ENCODE assay signal across 13 mouse cellular contexts in genomic region chr1:191008707-191009106, GRCm38 (mm10). TPM values are rescaled to one million over a fixed set of nuclear protein-coding genes. Genes with fewer than 3 reads are reported as not detected.
DNase-seq lines count a peak whose midpoint lies in the region; ATAC-seq and TF ChIP-seq lines count a peak whose summit lies in the region.
"Had no signal": no experiment of that assay in that cellular context is flagged by ENCODE, and none has a peak within 500 bp of the region (broad histone marks: within the 10 kb centered on the region; RNA-seq: fewer than 3 reads in every experiment).

No protein-coding gene starts in this region.

- ATAC-seq in intestine, postnatal 0 days: no peak
- ATAC-seq in intestine, embryonic 16.5 days: no peak
- ATAC-seq in forebrain, embryonic 11.5 days (replicated peaks; ENCODE audit: low FRiP score): no peak
- ATAC-seq in monocyte, adult 5-6 weeks (replicated peaks; ENCODE audit: insufficient number of reproducible peaks, low FRiP score, low TSS enrichment, poor library complexity, severe bottlenecking): no peak

- TF ChIP-seq CTCF in intestine, postnatal 0 days (IDR thresholded peaks at IDR 0.05; ENCODE audit: low read depth): peak; percentile 57
- TF ChIP-seq CTCF in brain, embryonic 14.5 days (IDR thresholded peaks at IDR 0.05; ENCODE audit: borderline replicate concordance, extremely low read depth, insufficient read depth, insufficient read length): peak; percentile 23; the same call in 1 of the 2 replicates

- 95% methylated on average over 5 of the region's 5 CpGs for WGBS in intestine, postnatal 0 days
- WGBS in intestine, embryonic 16.5 days: 94% methylated on average over 5 of the region's 5 CpGs
- 97% methylated on average over 5 of the region's 5 CpGs for WGBS in forebrain, embryonic 11.5 days

- H3K9ac ChIP-seq in intestine, postnatal 0 days (ENCODE audit: low read depth, low read length): no peak overlapping the region
- H3K9ac ChIP-seq in intestine, embryonic 16.5 days (ENCODE audit: low read depth, low read length): no peak overlapping the region
- no peak overlapping the region for H3K9ac ChIP-seq in forebrain, embryonic 11.5 days (ENCODE audit: low read length)
- H3K9ac ChIP-seq: heart, embryonic 15.5 days had no signal

- no peak overlapping the region for H3K4me2 ChIP-seq in intestine, postnatal 0 days (replicated peaks; ENCODE audit: low read depth)
- H3K4me2 ChIP-seq in intestine, embryonic 16.5 days (ENCODE audit: low read depth, low read length): no peak overlapping the region
- no peak overlapping the region for H3K4me2 ChIP-seq in forebrain, embryonic 11.5 days (ENCODE audit: low read depth, low read length, severe bottlenecking)
- H3K4me2 ChIP-seq: heart, embryonic 15.5 days had no signal

- H3K4me1 ChIP-seq in intestine, postnatal 0 days (replicated peaks; ENCODE audit: control insufficient read depth, insufficient read depth, low read length): no peaks in the 10 kb centered on the region
- no peaks in the 10 kb centered on the region for H3K4me1 ChIP-seq in intestine, embryonic 16.5 days (ENCODE audit: control insufficient read depth, insufficient read depth, low read length)
- no peaks in the 10 kb centered on the region for H3K4me1 ChIP-seq in forebrain, embryonic 11.5 days (replicated peaks; ENCODE audit: control insufficient read depth, insufficient read depth, low read length)
- H3K4me1 ChIP-seq: heart, embryonic 15.5 days had no signal

- peak; percentile 32 for DNase-seq in thymus, postnatal 14 days
- no peak for DNase-seq in thymus, adult 18-20 months
- no peak for DNase-seq in brain, embryonic 14.5 days (ENCODE audit: low read depth)
- DNase-seq in urinary bladder, postnatal 25 days (ENCODE audit: low spot score): no peak
- DNase-seq in forebrain, embryonic 11.5 days (ENCODE audit: low spot score): no peak
- DNase-seq: kidney, adult 11 months; layer of hippocampus, postnatal 36 days had no signal

- no peak overlapping the region for H3K27ac ChIP-seq in intestine, postnatal 0 days (ENCODE audit: low read depth, low read length)
- no peak overlapping the region for H3K27ac ChIP-seq in intestine, embryonic 16.5 days (ENCODE audit: low read length)
- H3K27ac ChIP-seq in forebrain, embryonic 11.5 days (ENCODE audit: low read depth, low read length): no peak overlapping the region
- H3K27ac ChIP-seq: heart, embryonic 15.5 days had no signal

- peaks cover 66% of the 10 kb centered on the region for H3K36me3 ChIP-seq in intestine, postnatal 0 days (ENCODE audit: control insufficient read depth, insufficient read depth)
- peaks cover 6% of the 10 kb centered on the region; the same call in 1 of the 2 replicates for H3K36me3 ChIP-seq in intestine, embryonic 16.5 days (ENCODE audit: control insufficient read depth, insufficient read depth, low read length)
- no peaks in the 10 kb centered on the region; the same call in 1 of the 2 replicates for H3K36me3 ChIP-seq in forebrain, embryonic 11.5 days (ENCODE audit: control insufficient read depth, insufficient read depth, low read length)

- no peaks in the 10 kb centered on the region for H3K27me3 ChIP-seq in intestine, postnatal 0 days (replicated peaks; ENCODE audit: control insufficient read depth, insufficient read depth, low read length)
- H3K27me3 ChIP-seq in intestine, embryonic 16.5 days (replicated peaks; ENCODE audit: control insufficient read depth, insufficient read depth, low read length): no peaks in the 10 kb centered on the region
- H3K27me3 ChIP-seq in forebrain, embryonic 11.5 days (ENCODE audit: control insufficient read depth, insufficient read depth, low read length): no peaks in the 10 kb centered on the region
- H3K27me3 ChIP-seq: heart, embryonic 15.5 days had no signal

- H3K4me3 ChIP-seq in intestine, postnatal 0 days (ENCODE audit: low read depth, low read length): no peak overlapping the region
- H3K4me3 ChIP-seq in intestine, embryonic 16.5 days (ENCODE audit: low read length): no peak overlapping the region
- H3K4me3 ChIP-seq in forebrain, embryonic 11.5 days (ENCODE audit: low read depth, low read length): no peak overlapping the region
- H3K4me3 ChIP-seq: heart, embryonic 15.5 days had no signal

- no peaks in the 10 kb centered on the region for H3K9me3 ChIP-seq in intestine, postnatal 0 days (ENCODE audit: control insufficient read depth)
- no peaks in the 10 kb centered on the region for H3K9me3 ChIP-seq in intestine, embryonic 16.5 days (ENCODE audit: control insufficient read depth, low read length)
- no peaks in the 10 kb centered on the region for H3K9me3 ChIP-seq in forebrain, embryonic 11.5 days (ENCODE audit: control insufficient read depth, low read length)
- H3K9me3 ChIP-seq: heart, embryonic 15.5 days had no signal

- TF ChIP-seq POLR2A in brain, embryonic 14.5 days (IDR thresholded peaks at IDR 0.05; ENCODE audit: borderline replicate concordance, extremely low read depth, insufficient read depth, insufficient read length, poor library complexity, severe bottlenecking): no peak

RNA-seq across cellular contexts. Expression of gene Flvcr1, which starts 17.3 kb away (rescaled TPM):
- polyA plus RNA-seq in intestine, postnatal 0 days (2015; fragmentation: Nextera tagmentation; extraction: Ambion mirVana): 57.4 and 65.5 TPM in 2 replicates
- polyA plus RNA-seq in intestine, embryonic 16.5 days (2015; fragmentation: Nextera tagmentation; extraction: Ambion mirVana): 8.4 and 14.2 TPM in 2 replicates
- polyA plus RNA-seq in brain, embryonic 14.5 days (2012; rRNA removed): 24.6 and 25.0 TPM in 2 replicates
- 12.3 and 14.0 TPM in 2 replicates for polyA plus RNA-seq in forebrain, embryonic 11.5 days (2014; fragmentation: Nextera tagmentation; extraction: Ambion mirVana)
- total RNA-seq in monocyte, adult 5-6 weeks (2017): 43.6 to 66.2 TPM (median 54.3 TPM) in 3 replicates

RNA-seq across cellular contexts. Expression of gene Spata45, which starts 27.7 kb away (rescaled TPM):
- polyA plus RNA-seq in intestine, postnatal 0 days (2015; fragmentation: Nextera tagmentation; extraction: Ambion mirVana): 1.1 TPM in 2 replicates
- polyA plus RNA-seq in intestine, embryonic 16.5 days (2015; fragmentation: Nextera tagmentation; extraction: Ambion mirVana): 0.61 TPM in 1 of 2 replicates, not detected in the other
- not detected in 2 replicates for polyA plus RNA-seq in brain, embryonic 14.5 days (2012; rRNA removed)
- not detected in 2 replicates for polyA plus RNA-seq in forebrain, embryonic 11.5 days (2014; fragmentation: Nextera tagmentation; extraction: Ambion mirVana)
- not detected in 3 replicates for total RNA-seq in monocyte, adult 5-6 weeks (2017)
- total RNA-seq: adrenal gland, postnatal 4 days; layer of hippocampus, postnatal 36 days had no signal
- polyA plus RNA-seq: heart, embryonic 15.5 days; liver, embryonic 16.5 days had no signal

RNA-seq across cellular contexts. Expression of gene Vash2, which starts 29.6 kb away (rescaled TPM):
- polyA plus RNA-seq in intestine, postnatal 0 days (2015; fragmentation: Nextera tagmentation; extraction: Ambion mirVana): 3.5 and 3.9 TPM in 2 replicates
- 11.9 and 12.3 TPM in 2 replicates for polyA plus RNA-seq in intestine, embryonic 16.5 days (2015; fragmentation: Nextera tagmentation; extraction: Ambion mirVana)
- polyA plus RNA-seq in brain, embryonic 14.5 days (2012; rRNA removed): 48.1 and 66.0 TPM in 2 replicates
- 53.2 and 54.0 TPM in 2 replicates for polyA plus RNA-seq in forebrain, embryonic 11.5 days (2014; fragmentation: Nextera tagmentation; extraction: Ambion mirVana)
- total RNA-seq in monocyte, adult 5-6 weeks (2017): 0.64 TPM in 1 of 3 replicates, not detected in the others

RNA-seq across cellular contexts. Expression of gene Tatdn3, which starts 54.0 kb away (rescaled TPM):
- 17.3 and 18.1 TPM in 2 replicates for polyA plus RNA-seq in intestine, postnatal 0 days (2015; fragmentation: Nextera tagmentation; extraction: Ambion mirVana)
- polyA plus RNA-seq in intestine, embryonic 16.5 days (2015; fragmentation: Nextera tagmentation; extraction: Ambion mirVana): 13.4 and 13.9 TPM in 2 replicates
- 23.8 and 25.3 TPM in 2 replicates for polyA plus RNA-seq in brain, embryonic 14.5 days (2012; rRNA removed)
- polyA plus RNA-seq in forebrain, embryonic 11.5 days (2014; fragmentation: Nextera tagmentation; extraction: Ambion mirVana): 10.9 and 11.5 TPM in 2 replicates
- 10.0 to 21.2 TPM (median 15.4 TPM) in 3 replicates for total RNA-seq in monocyte, adult 5-6 weeks (2017)

RNA-seq across cellular contexts. Expression of gene Nsl1, which starts 54.1 kb away (rescaled TPM):
- polyA plus RNA-seq in intestine, postnatal 0 days (2015; fragmentation: Nextera tagmentation; extraction: Ambion mirVana): 3.8 TPM in 2 replicates
- polyA plus RNA-seq in intestine, embryonic 16.5 days (2015; fragmentation: Nextera tagmentation; extraction: Ambion mirVana): 14.0 and 16.2 TPM in 2 replicates
- 6.0 and 7.8 TPM in 2 replicates for polyA plus RNA-seq in brain, embryonic 14.5 days (2012; rRNA removed)
- polyA plus RNA-seq in forebrain, embryonic 11.5 days (2014; fragmentation: Nextera tagmentation; extraction: Ambion mirVana): 29.9 and 34.3 TPM in 2 replicates
- 1.2 to 3.1 TPM (median 2.9 TPM) in 3 replicates for total RNA-seq in monocyte, adult 5-6 weeks (2017)
